Mouse (Mus musculus) hindbrain, embryonic 16.5 days (tissue): Measurements from ENCODE around the gene Kcnab2. TPM values are rescaled to one million over a fixed set of nuclear protein-coding genes. Genes with fewer than 3 reads are reported as not detected.

Experiments
- ATAC-seq: fragments of 200-750 bp; cut with Nextera tagmentation; 2 replicates; pipeline ENCODE4 v1.8.0; 2017; ENCODE audit warnings: moderate TSS enrichment, moderate library complexity
- H3K27ac ChIP-seq: fragments of 300-500 bp; sonication (generic); 2 replicates; pipeline ENCODE4 v1.5.1; 2014; ENCODE audit warnings: low read depth, mild to moderate bottlenecking, control low read depth, low read length, moderate library complexity
- H3K27me3 ChIP-seq: fragments of 300-500 bp; sonication (generic); replicated peaks from 2 replicates; pipeline ENCODE4 v1.6.1; 2014; ENCODE audit warnings: low read length; ENCODE audit not compliant: control insufficient read depth, insufficient read depth
- H3K36me3 ChIP-seq: fragments of 300-500 bp; sonication (generic); 2 replicates; pipeline ENCODE4 v1.6.1; 2014; ENCODE audit warnings: mild to moderate bottlenecking, low read length, moderate library complexity, mixed read lengths; ENCODE audit not compliant: control insufficient read depth, insufficient read depth
- H3K4me1 ChIP-seq: fragments of 300-500 bp; sonication (generic); 2 replicates; pipeline ENCODE4 v1.6.1; 2014; ENCODE audit warnings: low read depth, low read length; ENCODE audit not compliant: control insufficient read depth, insufficient read depth
- H3K4me2 ChIP-seq: fragments of 300-500 bp; sonication (generic); 2 replicates; pipeline ENCODE4 v1.6.1; 2014; ENCODE audit warnings: mild to moderate bottlenecking, low read length, control low read depth, moderate library complexity
- H3K4me3 ChIP-seq: fragments of 300-500 bp; sonication (generic); 2 replicates; pipeline ENCODE4 v1.5.1; 2014; ENCODE audit warnings: mild to moderate bottlenecking, low read length, control low read depth, moderate library complexity
- H3K9ac ChIP-seq: fragments of 300-500 bp; sonication (generic); 2 replicates; pipeline ENCODE4 v1.6.1; 2014; ENCODE audit warnings: low read depth, mild to moderate bottlenecking, control low read depth, low read length, moderate library complexity
- H3K9me3 ChIP-seq: fragments of 300-500 bp; sonication (generic); 2 replicates; pipeline ENCODE4 v1.6.1; 2014; ENCODE audit warnings: mild to moderate bottlenecking, low read length, moderate library complexity; ENCODE audit not compliant: control insufficient read depth
- WGBS: fragments of 180-500 bp; shearing (Covaris S2); extraction: QIAGEN DNeasy Blood & Tissue Kit; methylation state at CpG from one replicate; pipeline ENCODE4 v1.1.7; 2014; 5-methylcytosine and 5-hydroxymethylcytosine counted together
- polyA plus RNA-seq: library from polyadenylated mRNA; unstranded; fragments of >200 nt; fragmentation: Nextera tagmentation; extraction: Ambion mirVana; gene quantifications from 2 replicates; pipeline ENCODE4 v1.2.1, GENCODE M21; 2015

The Kcnab2 gene
- polyA plus RNA-seq, 1 experiment from 2014 or later: 33.5 TPM

DNA sequence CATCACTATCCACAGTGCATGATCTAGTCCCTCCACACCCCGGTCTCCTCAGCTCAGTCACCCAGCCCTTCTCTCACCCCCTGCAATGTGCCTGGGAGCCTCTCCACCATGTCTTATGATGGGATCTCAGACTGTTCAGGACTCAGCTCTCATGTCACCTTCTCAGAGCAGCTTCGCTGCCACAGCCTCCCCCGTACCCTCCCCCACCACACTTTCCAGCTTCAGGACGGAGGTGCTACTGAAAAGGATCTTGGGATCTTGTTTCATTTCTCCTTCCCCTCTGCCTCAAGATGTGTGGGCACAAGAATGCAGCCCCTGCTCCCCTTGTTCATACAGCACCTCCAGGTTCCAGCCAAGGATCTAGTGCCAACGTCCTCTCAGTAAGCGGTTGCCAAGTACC is 54.1 kb downstream of the Kcnab2 start:
- H3K9me3 ChIP-seq: peaks cover 3% of the 10 kb centered on the region; the same call in 1 of the 2 replicates
- no peak overlapping the region for H3K4me2 ChIP-seq
- no peak for ATAC-seq
- H3K27ac ChIP-seq: no peak overlapping the region
- WGBS: 94% methylated on average over 6 of the region's 6 CpGs
- no peak overlapping the region for H3K4me3 ChIP-seq
- H3K4me1 ChIP-seq: peaks cover 3% of the 10 kb centered on the region; the same call in 1 of the 2 replicates
- H3K9ac ChIP-seq: no peak overlapping the region
- H3K36me3 ChIP-seq: no peaks in the 10 kb centered on the region
- H3K27me3 ChIP-seq: no peaks in the 10 kb centered on the region

DNA sequence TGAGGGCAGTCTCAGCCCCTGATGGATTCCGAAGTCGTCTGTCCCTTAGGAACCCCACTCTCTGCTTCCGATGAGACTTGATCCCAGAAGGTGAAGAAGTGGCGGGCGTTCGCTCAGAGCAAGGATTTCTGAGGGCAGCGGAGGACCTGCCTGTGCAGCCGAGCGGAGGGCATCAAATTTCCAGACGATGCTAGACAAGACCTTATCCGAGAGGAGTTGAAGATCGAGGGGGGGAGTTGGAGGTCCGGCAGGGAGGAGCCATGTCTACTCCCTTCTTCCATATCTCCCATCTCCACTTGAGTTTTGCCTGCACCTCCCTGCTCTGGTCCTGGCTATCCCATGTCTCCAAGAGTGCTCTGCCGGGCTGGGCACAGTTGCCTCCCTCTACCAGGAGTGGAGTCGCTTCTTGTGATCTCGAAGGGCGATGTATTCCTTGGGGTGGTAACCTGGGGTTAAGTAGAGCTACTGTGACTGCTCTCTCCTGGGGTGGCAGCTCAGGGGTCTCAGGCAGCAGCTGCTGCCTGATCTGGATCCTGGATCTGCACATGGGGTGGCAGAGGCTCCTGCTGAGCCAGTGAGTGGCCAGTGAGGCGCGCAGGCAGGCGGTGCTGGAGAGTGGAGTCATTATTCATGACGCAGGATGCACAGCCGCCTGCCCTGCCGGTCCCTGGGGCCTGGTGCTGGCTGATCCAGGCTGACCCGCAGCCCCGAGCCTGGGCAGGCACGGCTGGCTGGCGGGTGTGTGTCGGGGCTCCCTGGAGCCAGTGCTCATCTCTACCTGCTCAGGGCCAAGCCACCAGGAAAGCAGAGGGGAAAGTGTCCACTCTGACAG is 59.2 kb downstream of the Kcnab2 start:
- Histone ChIP-seq H3K4me1 (peaks cover 6% of the 10 kb centered on the region; the same call in 1 of the 2 replicates), H3K9me3 (no peaks in the 10 kb centered on the region), H3K4me2 (no peak overlapping the region), H3K9ac (no peak overlapping the region; the same call in 1 of the 2 replicates), H3K4me3 (no peak overlapping the region), H3K27me3 (no peaks in the 10 kb centered on the region), H3K27ac (no peak overlapping the region), H3K36me3 (no peaks in the 10 kb centered on the region)
- 42% methylated on average over 28 of the region's 28 CpGs for WGBS
- ATAC-seq: peak; percentile 15; the same call in 1 of the 2 replicates

DNA sequence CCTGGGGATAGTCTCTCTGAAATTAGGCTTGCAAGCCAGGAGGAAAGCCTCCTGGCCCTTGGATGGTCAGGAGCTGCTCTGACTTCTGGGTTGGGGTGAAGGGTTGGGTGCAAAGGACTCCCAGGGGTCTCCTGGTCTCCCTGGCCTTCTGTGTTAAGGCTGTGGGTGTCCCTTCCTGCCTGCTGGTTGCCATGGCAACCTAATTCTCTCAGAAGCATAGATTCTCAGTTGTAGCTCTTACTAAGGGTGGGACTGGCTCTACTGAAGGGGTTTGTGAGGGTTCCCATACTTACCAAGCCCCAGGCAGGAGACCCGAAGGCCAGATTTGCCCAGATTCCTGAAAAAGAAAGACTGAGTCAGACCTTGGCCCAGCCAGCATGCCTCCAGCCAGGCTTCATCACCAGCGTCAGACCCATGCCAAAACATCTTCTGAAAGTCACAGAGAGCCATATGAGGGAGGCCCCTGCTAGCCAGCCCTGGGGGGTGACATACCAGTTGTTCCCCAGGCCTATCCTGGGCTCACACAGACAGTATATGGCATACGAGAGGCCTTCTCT is 65.1 kb downstream of the Kcnab2 start:
- Histone ChIP-seq H3K4me1 (peaks cover 3% of the 10 kb centered on the region; the same call in 1 of the 2 replicates), H3K9me3 (no peaks in the 10 kb centered on the region), H3K9ac (no peak overlapping the region), H3K27me3 (no peaks in the 10 kb centered on the region), H3K36me3 (no peaks in the 10 kb centered on the region), H3K4me2 (no peak overlapping the region), H3K27ac (no peak overlapping the region), H3K4me3 (no peak overlapping the region)
- ATAC-seq: peak; percentile 53; the same call in 1 of the 2 replicates
- WGBS: 83% methylated on average over 3 of the region's 3 CpGs

DNA sequence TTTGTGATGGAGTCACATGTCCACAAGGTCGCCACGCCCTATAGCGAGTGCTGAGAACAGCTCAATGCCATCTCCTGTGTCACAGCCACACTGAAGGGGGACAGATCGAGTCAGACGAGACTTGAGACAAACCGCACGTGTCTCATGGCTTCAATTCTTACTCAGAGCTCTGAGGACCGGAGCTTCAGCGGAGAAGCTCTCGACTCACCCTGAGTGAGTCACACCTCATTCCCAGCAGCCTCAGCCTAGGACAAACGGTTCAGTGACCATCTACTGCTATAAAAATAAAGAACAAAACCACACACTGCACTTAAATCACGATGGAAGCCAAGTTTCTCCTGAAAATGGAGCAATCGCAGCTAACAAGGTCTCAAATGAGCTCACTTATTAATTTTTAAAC is 66.7 kb downstream of the Kcnab2 start:
- Histone ChIP-seq H3K4me1 (peaks cover 9% of the 10 kb centered on the region), H3K9me3 (no peaks in the 10 kb centered on the region), H3K9ac (no peak overlapping the region), H3K36me3 (no peaks in the 10 kb centered on the region), H3K4me2 (no peak overlapping the region), H3K27ac (no peak overlapping the region), H3K4me3 (no peak overlapping the region), H3K27me3 (no peaks in the 10 kb centered on the region)
- no peak for ATAC-seq
- 80% methylated on average over 13 of the region's 13 CpGs for WGBS

DNA sequence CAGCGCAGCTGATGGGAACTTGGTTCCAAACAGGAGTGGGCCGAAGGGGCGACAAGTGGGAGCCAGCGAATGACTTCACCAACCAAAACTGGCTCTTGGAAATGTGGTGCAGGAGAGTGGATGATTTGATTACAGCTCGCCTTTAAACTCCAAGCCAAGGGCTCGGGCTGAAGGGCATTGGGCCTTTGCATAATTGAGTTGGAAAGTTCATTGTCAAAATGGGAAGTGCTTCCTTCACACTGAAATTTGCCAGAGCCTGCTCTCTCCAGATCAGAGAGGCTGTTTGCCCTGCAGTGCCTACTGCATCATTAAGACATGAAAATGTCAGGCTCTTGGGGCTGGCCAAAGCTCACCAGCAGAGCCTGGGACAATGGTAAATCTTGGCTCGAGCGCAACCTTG is 71.1 kb downstream of the Kcnab2 start:
- Histone ChIP-seq H3K36me3 (no peaks in the 10 kb centered on the region), H3K4me2 (no peak overlapping the region), H3K9me3 (no peaks in the 10 kb centered on the region), H3K9ac (no peak overlapping the region), H3K4me1 (peaks cover 21% of the 10 kb centered on the region), H3K27ac (no peak overlapping the region; the same call in 1 of the 2 replicates), H3K4me3 (no peak overlapping the region), H3K27me3 (no peaks in the 10 kb centered on the region)
- ATAC-seq: 0 out of 2 replicates have a peak, but pooled peaks have one; percentile 25
- 75% methylated on average over 8 of the region's 8 CpGs for WGBS

DNA sequence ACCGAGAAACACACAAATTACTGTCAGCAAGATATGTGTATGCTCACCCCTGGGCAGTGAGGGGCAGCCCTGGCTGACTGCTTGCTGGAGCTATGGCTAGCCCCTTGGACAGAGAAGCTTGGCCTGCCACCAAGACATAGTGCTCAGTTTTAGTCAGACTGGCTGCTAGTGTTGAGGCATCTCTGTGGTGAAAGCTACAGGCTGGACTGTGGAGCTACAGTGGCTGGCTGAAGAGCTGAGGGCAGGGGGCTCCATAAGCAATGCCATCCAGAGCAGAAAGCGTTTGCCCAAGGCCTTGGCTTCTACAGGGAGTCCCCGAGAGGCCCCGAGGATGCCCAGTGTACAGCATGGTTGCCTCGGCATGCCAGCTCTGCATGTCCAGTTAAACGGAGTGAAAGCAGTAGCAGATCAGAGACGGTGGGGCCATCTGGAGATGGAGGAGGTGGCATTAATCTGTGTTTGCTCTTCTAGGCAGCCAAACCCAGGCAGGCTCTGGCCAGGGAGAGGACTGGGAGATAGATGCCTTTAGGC is 71.9 kb downstream of the Kcnab2 start:
- Histone ChIP-seq H3K4me1 (peaks cover 21% of the 10 kb centered on the region), H3K4me3 (no peak overlapping the region), H3K4me2 (no peak overlapping the region), H3K9me3 (no peaks in the 10 kb centered on the region), H3K27ac (peak overlapping the region; percentile 56), H3K36me3 (no peaks in the 10 kb centered on the region), H3K9ac (peak overlapping the region; percentile 3; the same call in 1 of the 2 replicates), H3K27me3 (no peaks in the 10 kb centered on the region)
- ATAC-seq: peak; percentile 66
- WGBS: 61% methylated on average over 7 of the region's 7 CpGs

DNA sequence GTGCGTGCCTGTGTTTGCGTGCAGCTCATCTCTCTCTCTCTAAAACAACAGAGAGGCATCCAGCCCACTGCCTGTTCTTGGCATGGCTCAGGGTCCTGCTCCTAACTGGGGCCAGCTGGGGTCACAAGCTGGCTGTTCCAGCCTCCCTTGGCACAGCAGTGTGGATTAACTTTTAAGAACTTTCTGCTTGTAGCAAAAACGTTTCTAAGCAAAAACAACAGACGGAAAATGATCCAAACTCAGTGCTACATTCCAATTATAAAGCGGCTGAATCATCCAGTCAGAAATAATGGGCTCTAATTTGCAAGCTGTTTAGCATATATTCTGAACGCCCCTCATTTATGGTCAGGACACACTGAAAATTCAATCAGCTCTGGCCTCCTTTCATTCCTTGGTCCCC is 72.5 kb downstream of the Kcnab2 start:
- 50% methylated on average over 6 of the region's 6 CpGs for WGBS
- 0 out of 2 replicates have a peak overlapping the region, but pooled peaks have one; percentile 3 for H3K9ac ChIP-seq

DNA sequence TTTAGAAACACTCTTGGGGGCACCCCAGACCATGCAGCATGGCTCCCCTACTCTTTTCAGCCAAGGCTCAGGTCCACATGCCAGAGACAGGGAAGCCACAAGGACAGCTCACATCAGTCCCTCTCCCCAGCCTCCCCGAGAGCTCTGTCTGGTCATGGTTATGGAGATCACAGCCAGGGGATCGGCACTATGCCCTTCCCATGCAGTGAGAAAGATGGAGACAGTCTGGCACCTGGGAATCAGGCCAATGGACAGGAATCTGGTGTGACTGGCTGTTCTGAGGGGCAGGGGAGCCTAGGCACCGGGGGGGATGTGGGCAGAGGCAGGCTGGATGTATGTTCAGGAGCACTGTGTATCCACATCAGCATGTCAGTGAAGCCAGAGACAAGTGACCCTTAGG is 78.7 kb downstream of the Kcnab2 start:
- Histone ChIP-seq H3K27me3 (no peaks in the 10 kb centered on the region), H3K27ac (no peak overlapping the region), H3K9ac (no peak overlapping the region), H3K36me3 (no peaks in the 10 kb centered on the region), H3K4me3 (no peak overlapping the region), H3K4me2 (no peak overlapping the region), H3K9me3 (no peaks in the 10 kb centered on the region), H3K4me1 (peaks cover 2% of the 10 kb centered on the region; the same call in 1 of the 2 replicates)
- 52% methylated on average over 3 of the region's 3 CpGs for WGBS
- no peak; the same call in 1 of the 2 replicates for ATAC-seq

More for the DNA sequence above, 72.5 kb downstream of the Kcnab2 start:
- H3K27me3 ChIP-seq: no peaks in the 10 kb centered on the region
- no peak overlapping the region for H3K4me2 ChIP-seq
- H3K36me3 ChIP-seq: no peaks in the 10 kb centered on the region
- ATAC-seq: no peak
- H3K27ac ChIP-seq: peak overlapping the region; percentile 56
- peaks cover 21% of the 10 kb centered on the region for H3K4me1 ChIP-seq
- no peaks in the 10 kb centered on the region for H3K9me3 ChIP-seq
- H3K4me3 ChIP-seq: no peak overlapping the region

DNA sequence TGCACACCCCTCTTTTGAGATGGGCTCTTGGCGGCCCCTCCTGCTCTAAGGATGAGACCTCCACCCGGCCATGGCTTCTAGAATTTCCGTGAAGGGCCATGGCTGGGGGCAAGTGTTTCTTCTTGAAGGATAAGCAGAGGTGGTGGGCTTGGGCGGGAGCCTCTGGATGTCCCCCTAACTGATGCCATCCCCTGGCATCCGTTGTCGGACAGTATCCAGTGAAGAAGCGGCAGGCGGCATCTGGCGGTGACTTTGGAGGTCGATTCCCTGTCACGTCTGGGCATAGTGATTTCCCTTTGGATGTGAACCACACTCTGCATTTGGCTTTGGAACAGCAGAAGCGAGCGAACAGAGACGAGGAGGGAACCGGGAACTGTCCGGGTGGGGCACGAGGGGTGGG is 85.0 kb downstream of the Kcnab2 start:
- H3K27me3 ChIP-seq: no peaks in the 10 kb centered on the region
- no peak overlapping the region for H3K4me3 ChIP-seq
- ATAC-seq: no peak
- no peak overlapping the region for H3K27ac ChIP-seq
- no peak overlapping the region for H3K4me2 ChIP-seq
- no peak overlapping the region for H3K9ac ChIP-seq
- no peaks in the 10 kb centered on the region for H3K4me1 ChIP-seq
- no peaks in the 10 kb centered on the region for H3K9me3 ChIP-seq
- H3K36me3 ChIP-seq: no peaks in the 10 kb centered on the region
- WGBS: 80% methylated on average over 17 of the region's 17 CpGs
